Mouse (Mus musculus): ENCODE data around the gene Dnajb1. TPM values are rescaled to one million over a fixed set of nuclear protein-coding genes. Genes with fewer than 3 reads are reported as not detected.

The Dnajb1 gene
- polyA plus RNA-seq, 1 experiment from 2014 or later = 78.3 TPM

DNA sequence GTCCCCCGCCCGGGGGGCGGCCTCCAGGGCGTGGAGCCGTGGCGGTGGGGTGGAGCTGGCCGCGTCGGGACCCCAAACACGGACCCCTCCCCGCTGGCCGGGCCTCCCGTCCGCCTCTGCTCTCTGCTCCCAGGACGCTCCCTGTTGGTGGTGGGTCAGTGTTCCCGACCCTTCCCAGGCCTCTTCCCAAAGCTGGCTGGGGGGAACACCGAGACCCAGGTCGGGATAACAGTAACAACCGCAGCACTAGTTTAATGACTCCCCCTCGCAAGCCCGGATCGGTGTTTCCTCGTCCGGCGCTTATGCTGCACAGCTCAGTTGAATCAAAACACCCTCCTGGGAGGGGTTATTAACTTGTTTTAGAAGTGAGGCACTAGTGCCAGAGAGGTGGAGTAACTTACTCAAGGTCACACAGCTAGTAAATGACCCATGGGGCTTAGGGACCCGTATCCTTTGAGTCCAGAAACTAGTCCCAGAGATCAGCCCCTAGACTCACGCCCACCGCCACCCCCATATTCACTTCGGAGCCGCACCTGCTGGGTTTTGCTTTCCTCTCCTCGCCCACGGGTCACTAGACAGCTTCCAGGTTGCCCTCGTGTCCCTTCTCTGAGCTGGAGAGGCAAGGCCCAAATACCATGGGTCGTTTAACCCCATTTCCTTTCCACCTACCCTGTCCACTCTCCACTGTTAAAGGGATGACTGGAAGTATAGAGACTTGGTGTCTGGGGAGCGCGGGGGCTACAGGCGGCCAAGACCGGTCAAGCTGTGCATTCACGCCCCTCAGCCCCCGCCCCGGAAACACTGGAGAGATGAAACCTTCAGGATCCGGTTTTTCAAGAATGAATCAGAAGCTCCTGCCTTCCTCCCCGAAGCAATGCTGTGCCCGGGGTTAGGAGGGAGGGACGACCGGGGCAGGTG, 45.0 kb downstream of the Dnajb1 start:
- peak; percentile 60 for DNase-seq (ENCODE audit: low spot score)
- WGBS = 2% methylated on average over 46 of the region's 46 CpGs
- peak overlapping the region; percentile 96 for H3K27ac ChIP-seq (replicated peaks)

DNA sequence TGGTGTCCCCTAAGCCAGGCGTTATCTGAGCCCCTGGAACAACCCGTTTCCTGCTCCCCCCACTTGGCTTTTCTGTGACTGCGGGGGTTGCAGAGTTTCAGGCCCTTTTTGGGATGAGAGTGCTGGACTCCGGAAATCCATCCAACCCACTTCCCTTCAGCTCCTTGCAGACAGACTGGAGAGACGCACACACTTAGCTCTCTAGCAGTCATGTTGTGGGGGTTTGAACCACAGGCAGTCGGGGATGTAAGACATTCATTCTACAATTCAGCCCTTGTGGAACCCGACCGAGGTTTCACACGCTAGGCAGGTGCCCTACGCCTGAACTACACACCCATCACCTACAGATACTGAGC, 45.6 kb downstream of the Dnajb1 start:
- 38% methylated on average over 10 of the region's 10 CpGs for WGBS
- H3K4me1 ChIP-seq = peaks cover 35% of the 10 kb centered on the region
- H3K4me3 ChIP-seq = peak overlapping the region; percentile 85
- peaks cover 39% of the 10 kb centered on the region for H3K36me3 ChIP-seq (replicated peaks)
- no peak for DNase-seq (ENCODE audit: low spot score)
- no peaks in the 10 kb centered on the region for H3K27me3 ChIP-seq (replicated peaks; ENCODE audit: low read depth, poor library complexity, severe bottlenecking)
- no peaks in the 10 kb centered on the region for H3K9me3 ChIP-seq
- peak overlapping the region; percentile 96 for H3K27ac ChIP-seq (replicated peaks)

More for the DNA sequence above, 45.0 kb downstream of the Dnajb1 start:
- H3K4me1 ChIP-seq = peaks cover 35% of the 10 kb centered on the region
- peaks cover 34% of the 10 kb centered on the region for H3K36me3 ChIP-seq (replicated peaks)
- peak overlapping the region; percentile 85 for H3K4me3 ChIP-seq
- H3K9me3 ChIP-seq = no peaks in the 10 kb centered on the region
- no peaks in the 10 kb centered on the region for H3K27me3 ChIP-seq (replicated peaks; ENCODE audit: low read depth, poor library complexity, severe bottlenecking)

DNA sequence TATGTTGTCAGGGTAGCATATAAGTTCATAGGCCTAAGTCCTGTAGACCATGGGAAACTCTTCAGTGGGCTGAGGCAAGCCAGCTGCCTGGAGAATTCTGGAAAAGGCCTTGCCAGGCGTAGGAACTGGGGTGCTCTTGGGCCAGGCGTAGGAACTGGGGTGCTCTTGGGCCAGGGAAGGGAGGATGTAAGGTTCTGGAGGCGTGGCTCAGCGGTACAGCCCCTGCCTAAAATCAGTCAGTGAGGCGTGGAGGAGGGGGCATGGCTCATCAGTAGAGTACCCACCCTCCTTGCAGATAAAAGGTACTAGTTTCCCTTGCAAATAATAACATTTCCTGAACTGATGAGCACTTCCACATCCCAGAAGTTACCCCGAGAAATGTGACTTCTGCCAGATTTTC, 46.7 kb downstream of the Dnajb1 start:
- peaks cover 36% of the 10 kb centered on the region for H3K4me1 ChIP-seq
- no peak overlapping the region for H3K27ac ChIP-seq (replicated peaks)
- no peaks in the 10 kb centered on the region for H3K9me3 ChIP-seq
- H3K4me3 ChIP-seq = peak overlapping the region; percentile 18; the same call in 1 of the 2 replicates
- H3K36me3 ChIP-seq (replicated peaks) = peaks cover 46% of the 10 kb centered on the region
- DNase-seq (ENCODE audit: low spot score) = no peak
- H3K27me3 ChIP-seq (replicated peaks; ENCODE audit: low read depth, poor library complexity, severe bottlenecking) = no peaks in the 10 kb centered on the region
- 87% methylated on average over 6 of the region's 6 CpGs for WGBS

DNA sequence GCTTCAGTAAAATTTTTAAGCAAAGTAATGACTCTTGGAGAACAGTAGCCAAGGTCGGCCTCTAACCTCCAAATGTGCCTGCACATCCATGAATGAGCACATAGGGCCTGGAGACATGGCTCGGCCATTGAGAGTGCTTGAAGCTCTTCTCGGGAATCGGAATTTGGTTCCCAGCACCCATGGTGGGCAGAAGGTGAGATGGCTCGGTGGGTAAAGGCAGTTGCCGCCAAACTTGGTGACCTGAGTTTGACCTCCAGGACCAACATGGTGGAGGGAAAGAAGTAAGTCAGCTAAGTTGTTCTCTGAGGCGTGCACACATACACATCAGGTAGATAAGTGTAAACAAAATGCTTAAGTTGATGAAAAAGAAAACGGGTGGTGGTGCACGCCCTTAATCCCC, 48.0 kb downstream of the Dnajb1 start:
- no peaks in the 10 kb centered on the region for H3K27me3 ChIP-seq (replicated peaks; ENCODE audit: low read depth, poor library complexity, severe bottlenecking)
- H3K27ac ChIP-seq (replicated peaks) = no peak overlapping the region
- H3K4me1 ChIP-seq = peaks cover 49% of the 10 kb centered on the region
- no peak overlapping the region for H3K4me3 ChIP-seq
- WGBS = 92% methylated on average over 9 of the region's 9 CpGs
- H3K9me3 ChIP-seq = no peaks in the 10 kb centered on the region
- DNase-seq (ENCODE audit: low spot score) = no peak
- H3K36me3 ChIP-seq (replicated peaks) = peaks cover 46% of the 10 kb centered on the region

DNA sequence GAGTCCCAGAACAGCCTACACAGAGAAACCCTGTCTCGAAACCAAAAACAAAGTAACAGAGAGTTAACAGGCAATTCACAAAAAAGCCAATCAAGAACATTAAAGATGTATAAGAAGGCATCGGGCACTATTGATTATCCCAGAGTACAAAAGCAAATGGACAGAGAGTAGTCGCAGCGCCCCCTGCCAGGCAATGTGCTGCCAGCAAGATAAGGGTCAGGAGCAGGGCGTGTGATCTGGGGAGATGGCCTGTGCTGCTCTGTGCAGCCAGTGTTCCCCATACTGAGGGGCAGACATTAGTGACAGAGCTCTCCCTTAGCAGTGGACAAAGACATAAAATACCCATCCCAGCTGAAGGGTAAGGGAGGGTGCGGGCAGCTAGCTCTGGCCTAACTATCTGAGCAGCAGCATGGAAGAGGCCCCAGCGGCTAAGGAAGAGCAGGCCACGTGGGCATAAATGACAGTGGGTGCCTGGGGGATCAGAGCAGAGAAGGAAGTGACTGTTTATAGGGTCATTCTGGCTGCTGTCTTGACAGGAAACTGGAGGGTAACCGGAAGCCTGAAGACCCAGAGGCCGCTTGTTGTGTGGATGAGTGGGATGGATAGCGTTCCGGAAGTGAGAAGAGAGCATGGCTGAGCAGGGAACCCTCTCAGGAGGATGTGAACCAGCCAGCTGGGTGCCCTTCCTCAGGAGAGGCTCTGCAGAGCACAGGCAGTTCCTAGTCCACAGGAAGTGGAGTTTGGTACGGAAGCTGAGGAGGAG, 48.7 kb downstream of the Dnajb1 start:
- Histone ChIP-seq H3K27ac (replicated peaks) (no peak overlapping the region), H3K27me3 (replicated peaks; ENCODE audit: low read depth, poor library complexity, severe bottlenecking) (no peaks in the 10 kb centered on the region), H3K36me3 (replicated peaks) (peaks cover 46% of the 10 kb centered on the region), H3K9me3 (no peaks in the 10 kb centered on the region), H3K4me1 (peaks cover 54% of the 10 kb centered on the region), H3K4me3 (no peak overlapping the region; the same call in 1 of the 2 replicates)
- WGBS = 74% methylated on average over 13 of the region's 13 CpGs
- DNase-seq (ENCODE audit: low spot score) = no peak

DNA sequence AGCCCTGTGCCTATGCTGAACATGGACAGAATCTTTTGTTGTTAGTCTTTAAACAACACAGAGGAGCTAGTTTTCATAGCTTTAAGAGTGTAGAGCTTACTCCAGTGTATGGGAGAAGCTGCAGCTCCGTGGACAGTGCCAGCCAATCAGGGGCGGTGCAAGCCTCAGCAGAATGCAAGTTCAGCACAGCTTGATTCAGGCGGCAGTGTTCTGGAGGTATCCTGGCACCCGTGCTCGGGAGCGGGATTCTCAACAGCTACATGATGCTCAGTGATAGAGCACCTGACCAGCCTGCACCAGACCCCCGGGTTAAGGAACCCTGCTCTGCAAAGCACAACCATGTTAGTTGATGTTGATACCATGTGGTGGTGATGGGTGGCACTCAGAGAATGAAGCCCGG, 52.6 kb downstream of the Dnajb1 start:
- peaks cover 64% of the 10 kb centered on the region for H3K4me1 ChIP-seq
- H3K27me3 ChIP-seq (replicated peaks; ENCODE audit: low read depth, poor library complexity, severe bottlenecking) = no peaks in the 10 kb centered on the region
- peak overlapping the region; percentile 43 for H3K4me3 ChIP-seq
- peaks cover 56% of the 10 kb centered on the region for H3K36me3 ChIP-seq (replicated peaks)
- peak overlapping the region; percentile 68 for H3K27ac ChIP-seq (replicated peaks)
- DNase-seq (ENCODE audit: low spot score) = peak; percentile 37
- no peaks in the 10 kb centered on the region for H3K9me3 ChIP-seq
- WGBS = 9% methylated on average over 8 of the region's 8 CpGs

DNA sequence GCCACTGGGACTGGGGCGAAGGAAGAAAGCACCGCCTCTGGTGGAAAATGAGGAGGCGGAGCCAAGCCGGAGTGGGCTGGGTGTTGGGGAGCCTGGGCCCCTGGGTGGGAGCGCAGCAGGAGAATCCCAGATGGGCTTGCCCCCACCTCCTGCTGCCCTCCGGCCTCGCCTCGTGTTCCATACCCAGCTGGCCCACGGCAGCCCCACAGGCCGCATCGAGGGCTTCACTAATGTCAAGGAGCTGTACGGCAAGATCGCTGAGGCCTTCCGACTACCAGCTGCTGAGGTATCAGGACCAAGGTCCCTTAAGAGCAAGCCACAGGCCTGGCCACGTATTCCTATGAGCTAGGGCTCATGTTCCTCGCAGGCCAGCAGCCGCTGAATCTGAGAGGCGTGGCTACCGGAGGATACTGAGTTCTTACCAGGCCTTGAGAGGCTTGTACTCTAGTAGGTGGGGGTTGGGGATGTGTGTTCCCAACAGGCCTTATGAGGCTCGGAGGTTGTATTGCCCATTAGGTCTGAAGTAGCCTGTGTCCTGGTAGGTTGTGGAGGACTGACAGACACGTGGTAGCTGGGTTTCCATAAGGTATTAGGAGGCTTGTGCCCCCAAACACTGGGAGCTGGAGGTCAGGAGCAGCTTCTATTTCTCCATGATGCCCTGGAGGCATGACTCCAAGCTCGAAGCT, 53.1 kb downstream of the Dnajb1 start:
- peaks cover under 1% of the 10 kb centered on the region; the same call in 1 of the 2 replicates for H3K27me3 ChIP-seq (replicated peaks; ENCODE audit: low read depth, poor library complexity, severe bottlenecking)
- H3K4me3 ChIP-seq = peak overlapping the region; percentile 43
- peak overlapping the region; percentile 68 for H3K27ac ChIP-seq (replicated peaks)
- peak; percentile 60 for DNase-seq (ENCODE audit: low spot score)
- WGBS = 15% methylated on average over 22 of the region's 22 CpGs
- peaks cover 51% of the 10 kb centered on the region for H3K36me3 ChIP-seq (replicated peaks)
- H3K9me3 ChIP-seq = no peaks in the 10 kb centered on the region
- H3K4me1 ChIP-seq = peaks cover 68% of the 10 kb centered on the region

Other genes with a start within 250 kb of the Dnajb1 start
- gene Clgn, start 218.3 kb upstream of the Dnajb1 start, polyA plus RNA-seq (2016; fragmentation: Nextera tagmentation; extraction: Ambion mirVana) = 2.4 TPM in 2 replicates
- 103 and 111 TPM in 2 replicates for gene Scoc, start 149.8 kb upstream of the Dnajb1 start, polyA plus RNA-seq (2016; fragmentation: Nextera tagmentation; extraction: Ambion mirVana)
- gene Olfr370, start 72.4 kb upstream of the Dnajb1 start, polyA plus RNA-seq (2016; fragmentation: Nextera tagmentation; extraction: Ambion mirVana) = not detected in 2 replicates
- 320 and 348 TPM in 2 replicates for gene Ndufb7, start 41.5 kb upstream of the Dnajb1 start, polyA plus RNA-seq (2016; fragmentation: Nextera tagmentation; extraction: Ambion mirVana)
- 667 and 713 TPM in 2 replicates for gene Tecr, start 222 bp upstream of the Dnajb1 start, polyA plus RNA-seq (2016; fragmentation: Nextera tagmentation; extraction: Ambion mirVana)
- 208 and 209 TPM in 2 replicates for gene Gipc1, start 44.5 kb downstream of the Dnajb1 start, polyA plus RNA-seq (2016; fragmentation: Nextera tagmentation; extraction: Ambion mirVana)
- 0.36 and 0.41 TPM in 2 replicates for gene Ptger1, start 58.5 kb downstream of the Dnajb1 start, polyA plus RNA-seq (2016; fragmentation: Nextera tagmentation; extraction: Ambion mirVana)
- 30.3 and 30.9 TPM in 2 replicates for gene Pkn1, start 91.0 kb downstream of the Dnajb1 start, polyA plus RNA-seq (2016; fragmentation: Nextera tagmentation; extraction: Ambion mirVana)
- gene Ddx39, start 107.0 kb downstream of the Dnajb1 start, polyA plus RNA-seq (2016; fragmentation: Nextera tagmentation; extraction: Ambion mirVana) = 286 and 311 TPM in 2 replicates
- gene Adgre5, start 133.1 kb downstream of the Dnajb1 start, polyA plus RNA-seq (2016; fragmentation: Nextera tagmentation; extraction: Ambion mirVana) = 7.8 and 11.5 TPM in 2 replicates

Measured in embryonic facial prominence, embryonic 10.5 days (tissue).